Mouse (Mus musculus) erythroblast, embryonic 14.5 days (primary cell): Measurements from ENCODE around the gene Syt9.

Experiments used
- GATA1 ChIP-seq: IDR thresholded peaks from 2 replicates; pipeline ENCODE4 v1.6.1; 2012; ENCODE audit warnings: low read length, inconsistent platforms, mixed read lengths
- TAL1 ChIP-seq: IDR thresholded peaks from 3 replicates; pipeline ENCODE4 v1.6.1; 2012; ENCODE audit warnings: low read length, inconsistent platforms, mixed read lengths

DNA sequence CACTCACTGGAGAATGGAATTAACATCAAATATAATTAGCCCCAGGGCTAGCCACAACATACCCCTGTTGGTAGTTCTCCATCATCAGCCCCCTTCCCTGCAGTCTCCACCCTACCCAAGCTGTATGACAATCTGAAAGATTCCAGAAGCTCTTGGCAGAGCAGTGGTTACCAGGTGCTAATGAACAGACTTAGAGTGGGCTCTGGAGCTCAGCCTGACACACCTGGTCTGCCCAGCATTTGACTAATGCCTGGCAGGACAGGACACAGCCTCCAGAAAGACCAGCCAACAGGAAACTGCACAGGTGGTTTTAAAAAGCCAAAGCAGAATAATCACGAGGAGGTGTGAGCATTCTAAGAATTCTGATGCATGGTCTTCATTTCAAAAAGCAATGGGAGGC is 182.9 kb downstream of the Syt9 start:
- TF ChIP-seq TAL1 (no peak), GATA1 (no peak)
